Mouse (Mus musculus) heart, postnatal 0 days (tissue): Measurements from ENCODE around the gene Rfxank.

ENCODE experiments used
- CTCF ChIP-seq: IDR thresholded peaks from 2 replicates; pipeline ENCODE4 v1.5.1; 2016; ENCODE audit warnings: antibody characterized with exemption, control low read depth, low read depth
- EP300 ChIP-seq: IDR thresholded peaks from 2 replicates; pipeline ENCODE4 v1.6.1; 2016; ENCODE audit warnings: antibody characterized with exemption, low read depth

- TF ChIP-seq EP300 (no peak), CTCF (no peak)
These were observed 49.5 kb downstream of the Rfxank start for GRCm38 (mm10) chr8:70089296-70089960.
